Mouse (Mus musculus) ZHBTc4 (cell line): ENCODE measurements around the gene Itsn2.

ENCODE experiments used
- DNase-seq: peaks from one replicate; pipeline ENCODE4 v3.0.0-alpha.2; 2011; ENCODE audit warnings: low read depth, low spot score

Gene Itsn2

DNA sequence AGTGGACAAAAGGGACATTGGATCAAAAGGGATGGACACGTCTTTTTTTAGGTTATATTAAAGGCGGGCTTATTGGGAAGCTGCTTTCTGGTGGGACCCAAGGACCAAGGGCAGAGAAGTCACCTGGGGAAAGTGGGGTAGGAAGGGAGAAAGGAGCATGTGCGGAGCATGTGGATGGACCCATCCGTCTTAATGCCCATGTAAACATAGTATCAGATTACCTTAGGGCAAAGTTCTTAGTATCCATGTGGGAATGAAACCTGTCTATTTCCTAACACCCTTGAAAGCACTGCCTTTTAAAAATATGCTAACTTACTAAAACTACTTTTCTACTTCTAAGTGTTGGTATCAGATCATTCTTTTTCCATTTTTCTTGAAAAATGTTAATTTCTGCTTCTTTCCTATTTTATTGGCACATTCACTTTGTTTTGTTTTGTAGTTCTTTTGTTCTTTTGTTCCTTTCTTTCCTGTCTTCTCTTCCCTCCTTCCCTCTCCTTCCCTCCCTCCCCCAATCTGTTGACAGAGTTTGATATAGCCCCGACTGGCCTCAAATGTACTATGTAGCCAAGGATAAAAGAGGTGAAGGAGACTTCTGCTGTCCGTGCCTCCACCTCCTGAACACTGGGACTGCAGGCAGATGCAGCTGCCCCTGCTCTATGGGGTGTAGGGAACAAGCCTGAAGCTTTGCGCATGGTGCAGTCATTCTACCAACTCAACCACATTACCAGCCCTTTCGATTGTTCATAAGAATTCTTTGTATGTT is 6.4 kb downstream of the Itsn2 start:
- no peak for DNase-seq

GRCm38 (mm10) chr12:4599713-4600112 is 7.3 kb downstream of the Itsn2 start:
- no peak for DNase-seq

- no peak for DNase-seq
These were observed 14.2 kb downstream of the Itsn2 start for GRCm38 (mm10) chr12:4606625-4607024.

DNA sequence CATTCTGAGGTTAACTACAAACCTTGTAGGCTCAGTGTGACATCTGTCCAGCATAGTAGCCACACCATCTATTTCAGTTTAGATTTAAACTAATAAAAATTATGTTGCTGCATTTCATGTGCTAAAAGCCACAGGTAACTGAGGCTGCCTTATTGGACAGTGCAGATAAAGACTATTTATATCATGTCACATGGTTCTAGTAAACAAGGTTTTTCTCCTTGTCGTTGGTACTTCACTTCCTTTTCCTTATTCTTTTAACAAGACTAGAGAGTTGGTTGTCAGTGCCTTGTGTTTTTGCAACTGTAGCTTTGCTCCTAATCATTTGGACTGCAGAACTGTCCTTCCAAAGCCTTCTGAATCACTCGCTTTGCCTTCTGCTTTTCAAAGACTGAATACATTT is 22.3 kb downstream of the Itsn2 start:
- no peak for DNase-seq

- no peak for DNase-seq
These were observed 31.8 kb downstream of the Itsn2 start for GRCm38 (mm10) chr12:4624201-4624600.

GRCm38 (mm10) chr12:4632957-4633356 is 40.5 kb downstream of the Itsn2 start:
- no peak for DNase-seq

GRCm38 (mm10) chr12:4638438-4638837 is 46.0 kb downstream of the Itsn2 start:
- peak; percentile 31 for DNase-seq

- no peak for DNase-seq
These were observed 48.3 kb downstream of the Itsn2 start for GRCm38 (mm10) chr12:4640737-4641136.

- no peak for DNase-seq
These were observed 64.4 kb downstream of the Itsn2 start for GRCm38 (mm10) chr12:4656813-4657212.

- DNase-seq, result no peak
These were observed 72.7 kb downstream of the Itsn2 start for GRCm38 (mm10) chr12:4664929-4665674.

DNA sequence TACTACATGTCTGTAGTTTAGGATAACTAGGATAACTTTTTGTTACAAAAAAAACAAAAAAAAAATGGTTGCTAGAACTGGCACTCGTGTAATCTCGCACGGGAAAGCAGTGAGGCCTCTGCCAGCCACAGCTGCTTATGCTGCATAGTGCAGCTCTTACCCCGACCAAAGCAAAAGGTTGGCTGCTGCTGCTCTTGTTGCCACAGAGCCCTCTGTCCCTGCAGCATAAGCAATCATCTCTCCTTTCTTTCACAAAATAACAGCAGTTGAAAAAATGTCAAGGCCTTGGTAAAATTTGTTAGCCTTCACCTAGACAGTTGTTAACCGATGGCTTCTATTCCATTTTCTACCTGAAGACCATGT is 73.2 kb downstream of the Itsn2 start:
- no peak for DNase-seq

- no peak for DNase-seq
These were observed 83.9 kb downstream of the Itsn2 start for GRCm38 (mm10) chr12:4676336-4676735.

- no peak for DNase-seq
These were observed 87.5 kb downstream of the Itsn2 start for GRCm38 (mm10) chr12:4679971-4680370.

DNA sequence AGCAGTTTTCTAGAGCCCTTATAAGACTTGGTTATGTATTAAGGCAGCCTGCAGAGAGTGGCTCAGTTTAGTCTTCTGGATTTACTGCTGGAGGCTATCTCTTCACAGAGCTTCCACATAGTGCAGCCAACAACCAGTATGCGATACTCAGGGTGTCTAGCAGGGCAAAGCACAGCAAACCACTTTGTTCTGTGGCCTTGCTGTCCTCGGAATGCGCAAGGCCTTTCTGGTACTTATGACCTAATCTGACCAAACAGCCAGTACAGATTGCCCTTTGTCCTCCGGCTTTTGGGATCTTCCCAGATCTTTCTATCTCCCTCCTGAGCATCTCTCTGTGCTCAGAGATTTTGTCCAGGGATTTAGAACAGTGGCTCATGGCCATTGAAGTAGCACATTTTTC is 93.0 kb downstream of the Itsn2 start:
- no peak for DNase-seq

- DNase-seq, result no peak
These were observed 95.9 kb downstream of the Itsn2 start for GRCm38 (mm10) chr12:4688386-4688785.

DNA sequence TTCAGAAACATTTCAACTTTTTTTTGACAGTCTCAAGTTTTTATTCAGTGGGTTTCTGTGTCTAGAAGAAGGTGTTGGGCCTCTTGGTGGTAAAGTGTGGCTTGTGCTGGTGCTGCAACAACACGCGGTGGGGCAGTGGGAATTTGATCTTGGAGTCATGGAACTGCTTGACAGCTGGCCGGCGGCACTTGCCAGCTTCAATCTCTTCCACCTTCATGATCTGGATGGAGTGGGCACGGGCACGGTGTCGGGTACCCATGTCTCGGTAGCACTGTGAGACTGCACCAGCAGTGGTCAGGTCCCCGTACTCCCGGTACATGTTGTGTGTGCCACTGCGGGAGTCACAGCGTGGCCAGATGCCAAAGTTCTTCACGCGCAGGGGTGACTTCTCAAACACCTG is 96.9 kb downstream of the Itsn2 start:
- DNase-seq, result no peak

- DNase-seq, result no peak
These were observed 98.8 kb downstream of the Itsn2 start for GRCm38 (mm10) chr12:4691193-4691592.

DNA sequence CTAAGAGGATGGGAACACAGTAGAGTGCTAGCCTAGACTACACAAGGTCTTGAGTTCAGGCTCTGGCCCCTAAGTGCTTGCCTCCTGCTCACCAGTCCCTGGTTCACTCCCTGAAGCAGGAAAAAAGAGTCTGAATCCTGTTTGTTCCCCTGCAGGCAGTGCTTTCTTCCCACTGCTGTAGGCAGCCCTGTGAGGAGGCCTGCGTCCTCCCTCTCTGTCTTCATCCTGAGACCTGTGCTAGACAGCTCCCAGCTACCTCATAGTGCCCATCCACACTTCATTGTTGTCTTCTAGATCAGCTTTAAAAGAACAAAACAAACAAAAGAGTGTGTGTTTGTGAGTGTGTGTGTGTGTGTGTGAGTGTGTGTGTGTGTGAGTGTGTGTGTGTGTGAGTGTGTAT is 102.1 kb downstream of the Itsn2 start:
- DNase-seq, result no peak

DNA sequence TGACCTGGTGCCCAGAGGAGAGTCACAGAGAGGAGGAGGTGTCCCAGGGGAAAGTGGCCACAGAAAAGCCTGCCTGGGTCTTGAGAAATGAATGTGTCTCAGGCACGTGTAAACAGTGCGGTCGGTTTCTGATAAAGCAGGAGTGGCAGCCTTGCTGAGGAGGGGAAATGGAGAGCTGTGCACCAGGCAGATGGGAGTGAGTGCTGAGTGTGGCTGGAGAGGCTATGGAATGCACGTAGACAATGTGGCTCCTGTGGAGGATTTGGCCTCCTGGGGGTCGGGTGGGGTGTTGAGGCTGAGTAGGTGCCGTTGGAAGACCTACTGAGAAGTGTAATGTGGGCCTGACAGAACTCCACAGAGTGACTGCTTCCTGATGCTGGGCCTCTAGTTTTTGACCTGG is 113.2 kb downstream of the Itsn2 start:
- DNase-seq, result peak; percentile 29

DNA sequence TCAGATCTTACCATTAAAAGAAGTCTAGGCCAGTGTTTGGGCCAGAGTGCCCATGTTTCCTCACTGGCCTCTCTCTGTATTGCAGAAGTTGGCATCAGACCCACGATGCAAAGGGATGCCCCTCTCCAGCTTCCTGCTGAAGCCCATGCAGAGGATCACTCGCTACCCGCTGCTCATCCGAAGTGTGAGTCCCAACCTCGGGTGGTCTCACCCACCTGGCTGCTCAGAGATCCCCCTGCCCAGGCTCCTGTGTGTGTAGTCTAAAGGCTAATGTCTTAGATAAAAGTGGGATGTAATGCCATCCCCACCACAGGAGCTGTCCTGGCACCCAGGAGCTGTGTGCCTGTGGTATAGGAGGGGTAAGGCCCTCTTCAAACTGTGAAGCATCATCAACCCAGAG is 113.7 kb downstream of the Itsn2 start:
- no peak for DNase-seq

- no peak for DNase-seq
These were observed 114.5 kb downstream of the Itsn2 start for GRCm38 (mm10) chr12:4706901-4707300.

DNA sequence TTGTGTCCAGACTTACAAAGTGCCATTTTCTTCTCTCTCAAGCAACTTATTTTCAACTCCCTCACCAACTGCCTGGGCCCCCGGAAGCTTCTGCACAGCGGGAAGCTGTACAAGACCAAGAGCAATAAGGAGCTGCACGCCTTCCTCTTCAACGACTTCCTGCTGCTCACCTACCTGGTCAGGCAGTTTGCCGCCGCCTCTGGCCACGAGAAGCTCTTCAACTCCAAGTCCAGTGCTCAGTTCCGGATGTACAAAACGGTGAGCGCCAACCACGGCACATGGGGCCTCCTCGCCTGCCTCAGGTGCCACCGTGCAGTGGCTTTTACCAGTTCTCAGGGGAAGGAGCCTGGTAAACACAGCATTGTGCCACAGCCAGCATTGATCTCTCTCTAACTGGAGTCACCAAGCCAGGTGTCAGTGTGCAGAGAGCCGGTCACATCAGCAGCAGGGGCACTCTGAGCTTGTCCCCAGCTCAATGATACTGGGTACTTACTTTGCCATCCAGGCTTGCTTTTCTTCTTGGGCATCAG is 115.1 kb downstream of the Itsn2 start:
- no peak for DNase-seq

DNA sequence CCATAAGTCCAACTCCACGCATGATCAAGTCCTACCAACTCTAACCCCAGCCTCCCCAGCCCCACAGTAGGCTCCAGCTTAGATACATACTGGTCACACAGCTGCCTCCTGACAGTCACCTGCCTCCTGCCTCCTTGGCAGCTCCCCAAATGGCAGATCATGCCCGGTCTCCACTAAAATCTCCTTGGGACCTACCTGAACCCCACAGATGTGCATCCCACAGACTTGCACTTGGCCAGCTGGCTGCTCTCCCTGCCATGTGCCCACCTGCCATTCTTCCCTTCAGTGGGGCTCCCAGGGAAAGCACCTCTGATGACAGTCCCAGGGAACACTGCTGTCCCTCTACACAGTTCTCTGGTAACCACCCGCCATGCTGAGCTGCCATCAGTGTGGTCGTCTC is 115.9 kb downstream of the Itsn2 start:
- no peak for DNase-seq
